Mouse (Mus musculus) right cerebral cortex, postnatal 4 days (tissue): ENCODE data around the gene Sp1.

Experiments
- DNase-seq: peaks from one replicate; pipeline ENCODE4 v3.0.0-alpha.2; 2022

Gene Sp1

GRCm38 (mm10) chr15:102405489-102406195 is at the start of gene Sp1:
Sp1 (plus strand) TSS chr15:102406143.
- DNase-seq = peak; percentile 87

GRCm38 (mm10) chr15:102356501-102357325 is 49.2 kb upstream of the Sp1 start:
- no peak for DNase-seq

GRCm38 (mm10) chr15:102358126-102358525 is 47.8 kb upstream of the Sp1 start:
- DNase-seq = no peak

GRCm38 (mm10) chr15:102358834-102359233 is 47.1 kb upstream of the Sp1 start:
- DNase-seq = no peak

GRCm38 (mm10) chr15:102362648-102363047 is 43.3 kb upstream of the Sp1 start:
- no peak for DNase-seq

- DNase-seq = no peak
Observed at GRCm38 (mm10) chr15:102364678-102365077, 41.3 kb upstream of the Sp1 start.

GRCm38 (mm10) chr15:102366238-102366637 is 39.7 kb upstream of the Sp1 start:
- no peak for DNase-seq

- no peak for DNase-seq
Observed at GRCm38 (mm10) chr15:102366733-102367344, 39.1 kb upstream of the Sp1 start, which contains the start of gene Sp7. Sp7 (minus strand) TSS chr15:102367182.

GRCm38 (mm10) chr15:102369972-102370371 is 36.0 kb upstream of the Sp1 start:
- DNase-seq = no peak

- DNase-seq = no peak
Observed at GRCm38 (mm10) chr15:102370727-102371126, 35.2 kb upstream of the Sp1 start.

GRCm38 (mm10) chr15:102376453-102377162 is 29.3 kb upstream of the Sp1 start:
- no peak for DNase-seq

GRCm38 (mm10) chr15:102377163-102377543 is 28.8 kb upstream of the Sp1 start:
- peak; percentile 82 for DNase-seq

- no peak for DNase-seq
Observed at GRCm38 (mm10) chr15:102377810-102378262, 28.1 kb upstream of the Sp1 start.

GRCm38 (mm10) chr15:102381575-102381974 is 24.4 kb upstream of the Sp1 start:
- peak; percentile 88 for DNase-seq

GRCm38 (mm10) chr15:102383671-102384070 is 22.3 kb upstream of the Sp1 start:
- no peak for DNase-seq

- no peak for DNase-seq
Observed at GRCm38 (mm10) chr15:102386640-102387039, 19.3 kb upstream of the Sp1 start.

- DNase-seq = no peak
Observed at GRCm38 (mm10) chr15:102388942-102389341, 17.0 kb upstream of the Sp1 start.

GRCm38 (mm10) chr15:102392520-102392919 is 13.4 kb upstream of the Sp1 start:
- no peak for DNase-seq

- no peak for DNase-seq
Observed at GRCm38 (mm10) chr15:102393584-102394014, 12.3 kb upstream of the Sp1 start.

- no peak for DNase-seq
Observed at GRCm38 (mm10) chr15:102395061-102395460, 10.9 kb upstream of the Sp1 start.

GRCm38 (mm10) chr15:102398629-102399028 is 7.3 kb upstream of the Sp1 start:
- DNase-seq = no peak
